Mouse (Mus musculus) forebrain, embryonic 12.5 days (tissue): Measurements from ENCODE around the gene Rtl4. TPM values are rescaled to one million over a fixed set of nuclear protein-coding genes. Genes with fewer than 3 reads are reported as not detected.
A peak's percentile ranks its signal among the peaks of the same experiment; 100 is the strongest.

Experiments used
- ATAC-seq: fragments of 200-750 bp; cut with Nextera tagmentation; 2 replicates; pipeline ENCODE4 v1.8.0; 2017; ENCODE audit warnings: moderate TSS enrichment; ENCODE audit not compliant: low FRiP score
- H3K27ac ChIP-seq: fragments of 300-500 bp; sonication (generic); 2 replicates; pipeline ENCODE4 v1.5.1; 2016; ENCODE audit warnings: mild to moderate bottlenecking
- H3K27me3 ChIP-seq: fragments of 300-500 bp; sonication (generic); 2 replicates; pipeline ENCODE4 v1.6.1; 2016; ENCODE audit warnings: mild to moderate bottlenecking
- H3K36me3 ChIP-seq: fragments of 300-500 bp; sonication (generic); replicated peaks from 2 replicates; pipeline ENCODE4 v1.6.1; 2016; ENCODE audit warnings: mild to moderate bottlenecking
- H3K4me1 ChIP-seq: fragments of 300-500 bp; sonication (generic); 2 replicates; pipeline ENCODE4 v1.6.1; 2016
- H3K4me2 ChIP-seq: fragments of 300-500 bp; sonication (generic); 2 replicates; pipeline ENCODE4 v1.6.1; 2016; ENCODE audit warnings: mild to moderate bottlenecking, moderate library complexity
- H3K4me3 ChIP-seq: fragments of 300-500 bp; sonication (generic); replicated peaks from 2 replicates; pipeline ENCODE4 v1.5.1; 2016; ENCODE audit warnings: mild to moderate bottlenecking
- H3K9ac ChIP-seq: fragments of 300-500 bp; sonication (generic); 2 replicates; pipeline ENCODE4 v1.6.1; 2016; ENCODE audit warnings: mild to moderate bottlenecking
- H3K9me3 ChIP-seq: fragments of 300-500 bp; sonication (generic); 2 replicates; pipeline ENCODE4 v1.6.1; 2016
- WGBS: fragments of 180-500 bp; shearing (Covaris S2); methylation state at CpG from one replicate; pipeline ENCODE4 v1.1.7; 2016; 5-methylcytosine and 5-hydroxymethylcytosine counted together
- polyA plus RNA-seq: library from polyadenylated mRNA; unstranded; fragments of >200 nt; fragmentation: Nextera tagmentation; extraction: Ambion mirVana; gene quantifications from 2 replicates; pipeline ENCODE4 v1.2.1, GENCODE M21; 2016

Rtl4 gene
- polyA plus RNA-seq = 0.15 and 0.17 TPM in 2 replicates

DNA sequence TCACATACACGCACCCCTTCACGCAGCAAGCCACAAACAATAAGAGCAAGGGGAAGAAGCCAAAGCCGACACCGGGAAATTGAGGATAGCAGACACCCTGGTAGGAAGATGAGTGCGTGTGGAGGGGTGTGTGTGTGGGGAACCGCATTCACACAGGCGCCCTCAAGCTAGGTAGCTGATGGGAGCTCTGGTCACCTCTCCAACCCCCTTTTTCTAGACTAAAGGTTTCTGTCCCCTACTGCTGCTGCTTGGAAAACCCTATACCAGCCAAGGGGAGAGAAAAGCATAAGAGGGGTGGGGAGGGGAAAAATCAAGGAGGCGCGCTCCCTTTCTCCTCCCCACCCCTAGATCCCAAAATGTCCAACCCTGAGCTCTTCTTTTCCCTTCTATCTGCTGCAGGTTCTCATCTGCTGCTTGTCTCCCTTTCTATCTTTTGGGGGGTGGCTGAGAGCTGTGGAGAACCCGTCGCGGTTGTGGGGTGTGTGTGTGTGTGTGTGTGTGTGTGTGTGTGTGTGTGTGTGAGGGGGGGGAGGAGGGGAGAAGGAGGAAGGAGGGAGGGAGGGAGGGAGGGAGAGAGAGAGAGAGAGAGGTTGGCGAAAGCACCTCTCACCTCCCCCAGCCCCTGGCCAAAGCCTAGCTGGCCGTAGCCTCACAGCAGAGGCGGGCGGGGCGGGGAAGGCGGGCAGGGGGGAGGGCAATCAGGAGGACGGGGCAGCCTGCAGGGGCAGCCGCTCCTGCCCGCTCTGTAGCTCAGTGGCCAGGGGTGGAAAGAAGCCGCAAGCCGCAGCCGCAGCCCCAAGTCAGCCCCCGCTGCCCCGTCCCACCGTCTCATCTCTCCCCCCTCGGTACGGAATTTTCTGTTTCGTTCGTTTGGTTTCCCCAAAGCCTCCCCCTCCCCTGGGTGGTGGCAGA is at the start of gene Rtl4:
Rtl4 (plus strand) TSS at position 701 of the 912 bp plus-strand sequence.
- no peaks in the 10 kb centered on the region for H3K4me1 ChIP-seq
- ATAC-seq = peak; percentile 85
- peaks cover 49% of the 10 kb centered on the region for H3K27me3 ChIP-seq
- WGBS = 26% methylated on average over 12 of the region's 31 CpGs
- H3K4me2 ChIP-seq = peak within 1 kb of the TSS; percentile 65
- no peak within 1 kb of the TSS for H3K27ac ChIP-seq
- no peaks in the 10 kb centered on the region for H3K36me3 ChIP-seq
- no peaks in the 10 kb centered on the region for H3K9me3 ChIP-seq
- peak within 1 kb of the TSS; percentile 40 for H3K9ac ChIP-seq
- H3K4me3 ChIP-seq = peak within 1 kb of the TSS; percentile 44

DNA sequence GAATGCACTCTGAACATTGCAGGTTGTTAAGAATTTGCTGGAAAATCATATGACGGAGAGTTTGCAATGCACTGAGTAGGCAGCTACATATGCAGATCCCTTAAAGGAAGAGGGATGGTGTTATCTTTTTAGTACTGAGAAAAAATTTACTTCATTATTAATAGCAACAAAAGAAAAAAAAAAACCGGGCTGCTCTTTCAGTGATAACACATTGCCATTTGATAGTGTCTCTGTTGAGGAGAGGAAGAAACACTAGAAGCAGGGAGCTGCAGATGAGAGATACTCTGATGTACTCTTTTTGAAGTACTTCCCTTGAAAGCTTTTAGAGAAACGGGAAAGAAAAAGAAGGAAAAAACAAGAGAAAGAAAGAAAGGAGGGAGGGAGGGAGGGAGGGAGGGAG is 44.0 kb upstream of the Rtl4 start:
- H3K27ac ChIP-seq = no peak overlapping the region
- H3K9ac ChIP-seq = no peak overlapping the region
- H3K27me3 ChIP-seq = no peaks in the 10 kb centered on the region
- H3K4me1 ChIP-seq = no peaks in the 10 kb centered on the region
- H3K36me3 ChIP-seq = no peaks in the 10 kb centered on the region
- 76% methylated on average over 3 of the region's 3 CpGs for WGBS
- no peak overlapping the region for H3K4me3 ChIP-seq
- ATAC-seq = no peak
- no peak overlapping the region for H3K4me2 ChIP-seq
- H3K9me3 ChIP-seq = no peaks in the 10 kb centered on the region

DNA sequence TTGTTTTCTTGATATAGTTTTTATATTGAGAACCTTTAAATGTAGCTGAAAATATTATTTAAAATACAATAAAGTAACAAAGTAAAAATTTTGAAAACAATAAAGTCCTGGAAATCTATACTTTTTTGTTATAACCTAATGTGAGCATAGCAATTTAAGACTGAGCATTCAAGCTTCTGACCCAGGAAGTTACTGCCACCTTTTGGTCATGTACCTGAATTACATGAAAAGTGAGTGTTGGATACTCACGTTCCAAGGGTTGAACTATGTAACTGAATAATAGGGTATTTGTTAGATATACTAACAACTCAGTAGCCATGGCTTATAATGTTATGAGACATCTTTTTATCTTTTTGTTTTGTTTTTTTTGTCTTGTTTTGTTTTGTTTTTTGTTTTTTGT is 43.3 kb upstream of the Rtl4 start:
- Histone ChIP-seq H3K27me3 (no peaks in the 10 kb centered on the region), H3K9me3 (no peaks in the 10 kb centered on the region), H3K4me1 (no peaks in the 10 kb centered on the region), H3K4me3 (no peak overlapping the region), H3K27ac (no peak overlapping the region), H3K4me2 (no peak overlapping the region), H3K9ac (no peak overlapping the region), H3K36me3 (no peaks in the 10 kb centered on the region)
- 23% methylated on average over 1 of the region's 1 CpGs for WGBS
- no peak for ATAC-seq

DNA sequence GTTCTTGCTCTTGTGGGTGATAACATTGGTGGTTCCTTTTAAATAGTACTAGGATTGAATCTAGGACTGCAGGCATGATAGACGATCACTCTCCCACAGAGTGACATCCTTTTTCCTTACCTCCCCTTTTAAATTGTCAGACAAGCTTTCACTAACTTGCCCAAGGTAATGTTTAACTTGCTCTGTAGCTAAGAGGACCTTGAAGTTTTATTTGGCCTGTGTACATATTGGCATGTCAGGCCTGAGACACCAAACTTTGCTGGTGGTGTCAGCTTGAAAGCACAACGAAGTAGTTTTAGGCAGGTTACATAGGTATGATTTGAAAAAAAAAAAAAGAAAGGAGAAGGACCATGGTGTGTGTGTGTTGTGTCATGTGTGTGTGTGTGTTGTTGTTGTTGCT is 36.5 kb upstream of the Rtl4 start:
- H3K27me3 ChIP-seq = no peaks in the 10 kb centered on the region
- WGBS = 83% methylated on average over 2 of the region's 2 CpGs
- H3K27ac ChIP-seq = no peak overlapping the region
- no peak overlapping the region for H3K4me3 ChIP-seq
- H3K36me3 ChIP-seq = no peaks in the 10 kb centered on the region
- ATAC-seq = no peak
- H3K4me1 ChIP-seq = no peaks in the 10 kb centered on the region
- H3K9me3 ChIP-seq = no peaks in the 10 kb centered on the region
- no peak overlapping the region for H3K9ac ChIP-seq
- H3K4me2 ChIP-seq = no peak overlapping the region

DNA sequence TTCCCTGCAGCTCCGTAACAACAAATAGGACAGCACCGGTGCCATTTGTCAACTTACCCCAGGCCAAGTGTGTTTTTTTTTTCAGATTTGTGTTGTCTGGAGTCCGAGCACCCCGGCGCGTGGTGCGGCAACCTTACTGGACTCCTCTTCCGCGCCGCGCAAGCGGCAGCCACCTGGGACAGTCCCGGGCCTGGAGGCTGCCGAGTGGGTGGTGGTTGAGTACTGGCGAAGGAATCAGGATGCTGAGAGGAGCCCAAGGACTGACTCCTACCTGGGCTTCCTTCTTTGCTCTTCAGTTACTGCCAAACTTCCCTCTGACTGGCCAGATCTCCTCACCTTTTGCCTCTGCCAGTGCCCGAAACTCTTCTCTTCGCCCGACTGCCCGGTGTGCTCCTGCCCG is 965 bp upstream of the Rtl4 start:
- WGBS = 28% methylated on average over 20 of the region's 20 CpGs
- no peak for ATAC-seq
- peaks cover 49% of the 10 kb centered on the region for H3K27me3 ChIP-seq

DNA sequence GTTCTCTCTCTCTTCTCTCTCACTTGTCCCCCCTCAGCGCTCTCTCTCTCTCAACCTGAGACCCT is 733 bp upstream of the Rtl4 start, which contains the start of gene Trpc5:
Trpc5 (minus strand) TSS at position 39 of the 65 bp plus-strand sequence.
- Histone ChIP-seq H3K36me3 (no peaks in the 10 kb centered on the region), H3K27ac (no peak within 1 kb of the TSS), H3K9ac (peak within 1 kb of the TSS; percentile 40), H3K27me3 (peaks cover 49% of the 10 kb centered on the region), H3K4me3 (peak within 1 kb of the TSS; percentile 44), H3K4me2 (peak within 1 kb of the TSS; percentile 65), H3K9me3 (no peaks in the 10 kb centered on the region), H3K4me1 (no peaks in the 10 kb centered on the region)
- WGBS = 17% methylated on average over 1 of the region's 1 CpGs
- no peak for ATAC-seq

More for the DNA sequence above, 965 bp upstream of the Rtl4 start:
- H3K4me1 ChIP-seq = no peaks in the 10 kb centered on the region
- H3K4me2 ChIP-seq = peak overlapping the region; percentile 65
- H3K4me3 ChIP-seq = peak overlapping the region; percentile 44
- H3K9ac ChIP-seq = no peak overlapping the region
- no peaks in the 10 kb centered on the region for H3K9me3 ChIP-seq
- no peaks in the 10 kb centered on the region for H3K36me3 ChIP-seq
- H3K27ac ChIP-seq = no peak overlapping the region

DNA sequence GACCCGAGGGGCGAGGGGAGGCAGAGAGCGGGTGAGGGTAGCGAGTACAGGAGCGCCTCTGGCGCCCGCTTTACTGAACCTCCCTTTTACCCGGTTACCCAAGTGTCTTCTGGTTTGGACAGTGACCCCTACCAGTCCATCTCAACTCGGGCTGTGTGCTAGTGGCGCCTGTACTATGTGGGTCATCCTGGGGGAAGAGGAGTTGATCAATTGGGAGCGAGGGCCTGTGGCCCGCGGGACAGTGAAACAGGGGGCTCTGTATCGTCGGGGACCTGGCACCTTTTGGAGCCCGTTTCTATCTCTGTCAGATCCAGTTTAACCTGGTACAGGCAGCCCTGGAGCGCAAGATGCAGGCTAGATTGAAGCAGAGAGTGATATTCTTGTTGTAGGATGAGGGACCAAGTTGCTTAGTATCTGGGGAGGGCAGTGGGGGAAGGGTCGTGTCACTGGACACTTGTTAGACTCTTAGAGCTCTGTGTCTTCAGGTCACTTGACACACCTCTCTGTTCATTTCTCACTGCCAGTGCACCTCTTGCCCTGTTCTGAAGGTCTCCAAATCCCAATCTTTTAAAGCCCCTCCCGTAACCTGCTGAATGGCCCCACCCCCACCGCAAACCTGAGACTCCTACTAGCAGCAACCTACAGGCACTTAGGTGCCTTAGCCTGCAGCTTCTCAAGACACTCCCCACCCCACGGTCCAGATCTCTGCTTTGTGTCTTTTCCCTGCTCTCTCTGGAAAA is 582 bp downstream of the Rtl4 start:
- Histone ChIP-seq H3K4me2 (peak overlapping the region; percentile 65), H3K9ac (peak overlapping the region; percentile 40), H3K4me1 (no peaks in the 10 kb centered on the region), H3K27me3 (peaks cover 49% of the 10 kb centered on the region), H3K27ac (no peak overlapping the region), H3K36me3 (no peaks in the 10 kb centered on the region), H3K9me3 (no peaks in the 10 kb centered on the region), H3K4me3 (peak overlapping the region; percentile 44)
- peak; percentile 79 for ATAC-seq
- 20% methylated on average over 16 of the region's 21 CpGs for WGBS

DNA sequence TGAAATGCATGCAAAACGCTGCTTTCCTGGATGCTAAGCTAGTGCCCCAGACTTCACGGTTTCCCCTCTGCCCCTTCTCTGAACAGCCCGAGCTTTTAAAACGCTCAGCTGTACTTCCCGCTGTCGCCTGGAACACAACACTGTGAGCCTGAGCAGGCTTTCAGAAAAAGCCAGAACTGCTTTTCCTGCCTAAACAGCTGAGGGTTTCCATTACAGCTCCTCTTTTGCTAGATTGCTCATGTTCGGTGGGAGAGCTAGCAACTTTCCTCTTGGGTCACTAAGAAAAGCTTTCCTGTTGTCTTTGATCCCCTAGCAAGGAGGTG is 1.1 kb downstream of the Rtl4 start:
- H3K9me3 ChIP-seq = no peaks in the 10 kb centered on the region
- peaks cover 49% of the 10 kb centered on the region for H3K27me3 ChIP-seq
- no peak overlapping the region for H3K27ac ChIP-seq
- ATAC-seq = no peak
- WGBS = 17% methylated on average over 7 of the region's 7 CpGs
- no peaks in the 10 kb centered on the region for H3K4me1 ChIP-seq
- no peaks in the 10 kb centered on the region for H3K36me3 ChIP-seq
- peak overlapping the region; percentile 65 for H3K4me2 ChIP-seq
- no peak overlapping the region for H3K9ac ChIP-seq
- no peak overlapping the region for H3K4me3 ChIP-seq

DNA sequence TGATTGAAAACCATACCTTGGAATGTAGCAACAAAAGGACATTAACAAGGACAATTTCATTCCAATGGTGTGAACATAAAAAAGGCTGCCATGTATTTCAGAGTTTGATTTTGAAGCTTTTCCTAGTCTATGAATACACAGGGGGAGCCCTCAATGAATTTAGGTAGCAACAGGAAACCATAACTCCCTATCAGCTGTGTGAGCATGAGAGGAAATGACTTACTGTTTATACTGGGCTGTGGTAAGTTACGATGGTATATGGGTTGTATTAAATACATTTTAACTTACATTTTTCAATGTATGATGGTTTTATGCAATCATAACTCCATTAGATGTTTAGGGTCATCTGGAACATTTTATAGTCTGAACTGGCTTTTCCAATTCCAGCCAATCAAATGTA is 27.6 kb downstream of the Rtl4 start:
- Histone ChIP-seq H3K9me3 (no peaks in the 10 kb centered on the region), H3K27me3 (no peaks in the 10 kb centered on the region), H3K36me3 (no peaks in the 10 kb centered on the region), H3K4me1 (no peaks in the 10 kb centered on the region), H3K4me2 (no peak overlapping the region), H3K4me3 (no peak overlapping the region), H3K27ac (no peak overlapping the region), H3K9ac (no peak overlapping the region)
- no peak for ATAC-seq
- WGBS = 93% methylated on average over 1 of the region's 1 CpGs

DNA sequence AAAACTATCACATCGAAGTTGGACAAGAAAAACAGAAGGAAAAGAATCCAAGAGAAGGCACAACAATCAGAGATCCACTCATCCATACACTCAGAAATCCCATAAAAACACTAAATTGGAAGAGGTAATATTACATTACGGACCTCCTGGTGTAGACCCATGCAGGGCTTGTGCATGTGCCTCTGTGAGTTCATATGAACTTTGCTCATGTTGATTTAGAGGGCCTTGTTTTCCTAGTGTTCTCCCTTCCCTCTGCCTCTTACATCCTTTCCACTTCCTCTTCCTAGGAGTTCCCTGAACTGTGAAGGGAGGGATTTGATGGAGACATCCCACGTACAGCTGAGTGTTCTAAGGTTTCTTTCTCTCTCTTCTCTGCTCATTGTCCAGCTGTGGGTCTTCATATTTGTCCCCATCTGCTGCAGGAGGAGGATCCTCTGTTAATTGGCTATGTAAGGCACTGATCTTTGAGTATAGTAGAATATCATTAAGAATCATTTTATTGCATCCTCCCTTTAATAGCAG is 58.9 kb downstream of the Rtl4 start:
- 68% methylated on average over 3 of the region's 3 CpGs for WGBS
- Histone ChIP-seq H3K4me1 (no peaks in the 10 kb centered on the region), H3K4me3 (no peak overlapping the region), H3K4me2 (no peak overlapping the region), H3K36me3 (no peaks in the 10 kb centered on the region), H3K27ac (no peak overlapping the region), H3K9me3 (no peaks in the 10 kb centered on the region), H3K9ac (no peak overlapping the region), H3K27me3 (no peaks in the 10 kb centered on the region)
- no peak for ATAC-seq

DNA sequence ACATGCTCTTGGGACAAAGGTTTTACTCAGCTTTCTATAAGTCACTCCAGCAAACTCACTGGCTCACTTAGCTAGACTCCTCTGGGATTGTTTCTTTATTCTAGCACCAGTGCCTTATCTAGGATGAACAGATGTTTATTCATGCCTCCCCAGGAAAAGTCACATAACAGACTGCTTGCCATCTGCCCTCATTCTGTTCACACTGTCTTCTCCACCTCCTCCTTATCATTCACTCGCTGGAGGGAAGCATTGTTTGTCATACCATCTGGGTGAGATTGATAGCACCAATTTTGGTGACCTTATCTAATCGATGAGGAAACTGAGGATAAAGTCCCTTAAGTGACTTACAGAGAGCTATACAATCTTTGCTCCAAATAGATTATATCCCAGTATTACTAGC is 298.3 kb downstream of the Rtl4 start:
- WGBS = 76% methylated on average over 2 of the region's 2 CpGs
- no peaks in the 10 kb centered on the region for H3K9me3 ChIP-seq
- no peak overlapping the region for H3K9ac ChIP-seq
- no peaks in the 10 kb centered on the region for H3K4me1 ChIP-seq
- no peaks in the 10 kb centered on the region for H3K36me3 ChIP-seq
- no peak overlapping the region for H3K4me2 ChIP-seq
- H3K27me3 ChIP-seq = no peaks in the 10 kb centered on the region
- no peak for ATAC-seq
- H3K4me3 ChIP-seq = no peak overlapping the region
- H3K27ac ChIP-seq = no peak overlapping the region

DNA sequence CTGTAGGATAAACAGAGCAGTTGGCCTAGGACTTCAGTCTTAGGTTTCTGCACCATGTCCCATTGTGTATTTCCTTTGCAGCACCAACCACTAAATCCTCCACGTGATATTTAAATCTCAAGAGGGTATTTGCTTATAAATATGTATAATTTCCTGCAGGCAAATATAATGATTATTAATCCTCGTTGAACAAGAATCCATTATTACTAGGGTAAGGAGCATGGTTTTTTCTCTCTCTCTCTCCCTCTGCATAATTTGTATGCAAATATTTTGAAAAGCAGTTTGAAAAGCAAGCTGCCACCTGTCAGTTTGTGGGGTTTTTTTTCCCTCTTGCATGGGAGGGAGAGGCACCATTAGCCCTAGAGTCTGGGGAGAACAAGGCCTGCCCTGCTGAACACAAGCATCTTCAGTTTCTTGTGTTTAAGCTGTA is 376.8 kb downstream of the Rtl4 start:
- H3K4me2 ChIP-seq = no peak overlapping the region
- H3K4me1 ChIP-seq = no peaks in the 10 kb centered on the region
- H3K9me3 ChIP-seq = no peaks in the 10 kb centered on the region
- H3K9ac ChIP-seq = no peak overlapping the region
- no peak overlapping the region for H3K27ac ChIP-seq
- WGBS = 45% methylated on average over 2 of the region's 2 CpGs
- H3K36me3 ChIP-seq = no peaks in the 10 kb centered on the region
- H3K4me3 ChIP-seq = no peak overlapping the region
- H3K27me3 ChIP-seq = no peaks in the 10 kb centered on the region
- ATAC-seq = 0 out of 2 replicates have a peak, but pooled peaks have one; percentile 23

DNA sequence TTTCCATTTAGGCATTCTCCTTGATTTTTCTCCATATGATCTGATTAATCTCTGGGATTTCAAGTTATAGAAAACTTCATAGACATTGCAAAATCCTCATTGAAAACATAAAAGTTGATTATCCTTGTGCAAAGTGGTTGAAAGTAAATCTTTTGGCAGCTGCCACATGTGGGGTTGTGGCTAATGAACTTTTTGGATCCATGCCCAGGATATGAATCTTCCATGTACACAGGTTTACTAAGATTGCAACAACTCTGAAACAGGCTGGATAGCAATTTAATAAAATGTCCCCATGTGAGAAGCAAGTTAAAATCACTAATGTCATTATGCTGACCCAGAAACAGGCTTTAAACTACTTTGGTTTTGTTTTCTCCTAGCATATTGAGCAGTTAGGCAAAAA is 401.1 kb downstream of the Rtl4 start:
- H3K36me3 ChIP-seq = no peaks in the 10 kb centered on the region
- H3K27me3 ChIP-seq = no peaks in the 10 kb centered on the region
- no peak for ATAC-seq
- no peak overlapping the region for H3K27ac ChIP-seq
- H3K9ac ChIP-seq = no peak overlapping the region
- H3K9me3 ChIP-seq = no peaks in the 10 kb centered on the region
- H3K4me3 ChIP-seq = no peak overlapping the region
- no peaks in the 10 kb centered on the region for H3K4me1 ChIP-seq
- no peak overlapping the region for H3K4me2 ChIP-seq
